Mouse (Mus musculus) G1E (cell line): ENCODE results near the gene Ppil2. TPM values are rescaled to one million over a fixed set of nuclear protein-coding genes. Genes with fewer than 3 reads are reported as not detected.

Experiments used
- ATAC-seq: 2 replicates; pipeline ENCODE4 v1.8.0; 2016; ENCODE audit warnings: mild to moderate bottlenecking; ENCODE audit not compliant: insufficient number of reproducible peaks, poor library complexity, low FRiP score, severe bottlenecking; ENCODE audit errors: extremely low read depth
- DNase-seq: peaks from one replicate; pipeline ENCODE4 v3.0.0; 2012; ENCODE audit warnings: low spot score
- H3K27me3 ChIP-seq: 2 replicates; pipeline ENCODE4 v1.6.1; 2012; ENCODE audit warnings: mild to moderate bottlenecking, low read length, inconsistent platforms; ENCODE audit not compliant: insufficient read depth
- H3K36me3 ChIP-seq: replicated peaks from 2 replicates; pipeline ENCODE3; 2012; ENCODE audit warnings: mild to moderate bottlenecking, inconsistent platforms
- H3K4me1 ChIP-seq: 2 replicates; pipeline ENCODE4 v1.6.1; 2012; ENCODE audit warnings: low read depth, low read length, inconsistent platforms, mixed read lengths; ENCODE audit not compliant: insufficient read depth
- H3K4me3 ChIP-seq: 2 replicates; pipeline ENCODE4 v1.5.1; 2012; ENCODE audit warnings: low read depth, mild to moderate bottlenecking, inconsistent platforms, low read length, moderate library complexity, mixed read lengths
- H3K9me3 ChIP-seq: replicated peaks from 2 replicates; pipeline ENCODE4 v1.6.1; 2012; ENCODE audit warnings: inconsistent platforms
- CTCF ChIP-seq: IDR thresholded peaks from 2 replicates; pipeline ENCODE4 v1.5.1; 2012; ENCODE audit warnings: low read depth, low read length, inconsistent platforms, mixed read lengths
- GATA1 ChIP-seq: IDR thresholded peaks from 2 replicates; pipeline ENCODE4 v1.6.1; 2012; ENCODE audit warnings: borderline replicate concordance, low read length, inconsistent platforms, mixed read lengths
- GATA2 ChIP-seq: IDR thresholded peaks from 2 replicates; pipeline ENCODE4 v1.6.1; 2012; ENCODE audit warnings: low read depth, low read length, inconsistent platforms, borderline replicate concordance
- POLR2AphosphoS5 ChIP-seq: IDR thresholded peaks from 2 replicates; pipeline ENCODE4 v1.6.1; 2012; ENCODE audit warnings: low read depth, low read length, inconsistent platforms; ENCODE audit not compliant: insufficient replicate concordance
- TAL1 ChIP-seq: conservative IDR thresholded peaks from 2 replicates; pipeline ENCODE4 v1.6.1; 2012; ENCODE audit warnings: low read depth, low read length, inconsistent platforms, mixed read lengths
- polyA plus RNA-seq: library from polyadenylated mRNA; stranded (reverse); fragments of >175 nt; gene quantifications from 2 replicates; pipeline ENCODE4 v1.2.3, GENCODE M21; 2012
- total RNA-seq, 2 experiments: library from RNA; stranded (forward) in 1 of 2; stranded (reverse) in 1 of 2; fragments of 200-1000 nt in 1 of 2; fragments of >200 nt in 1 of 2; fragmentation: Nextera tagmentation in 1 of 2; gene quantifications; 2 replicates each; pipeline ENCODE4 v1.2.3; 2014 to 2017

Ppil2 gene
- total RNA-seq (2014; fragmentation: Nextera tagmentation) (111 and 127 TPM in 2 replicates), total RNA-seq (2017) (110 and 122 TPM in 2 replicates), polyA plus RNA-seq (65.1 and 70.4 TPM in 2 replicates)

DNA sequence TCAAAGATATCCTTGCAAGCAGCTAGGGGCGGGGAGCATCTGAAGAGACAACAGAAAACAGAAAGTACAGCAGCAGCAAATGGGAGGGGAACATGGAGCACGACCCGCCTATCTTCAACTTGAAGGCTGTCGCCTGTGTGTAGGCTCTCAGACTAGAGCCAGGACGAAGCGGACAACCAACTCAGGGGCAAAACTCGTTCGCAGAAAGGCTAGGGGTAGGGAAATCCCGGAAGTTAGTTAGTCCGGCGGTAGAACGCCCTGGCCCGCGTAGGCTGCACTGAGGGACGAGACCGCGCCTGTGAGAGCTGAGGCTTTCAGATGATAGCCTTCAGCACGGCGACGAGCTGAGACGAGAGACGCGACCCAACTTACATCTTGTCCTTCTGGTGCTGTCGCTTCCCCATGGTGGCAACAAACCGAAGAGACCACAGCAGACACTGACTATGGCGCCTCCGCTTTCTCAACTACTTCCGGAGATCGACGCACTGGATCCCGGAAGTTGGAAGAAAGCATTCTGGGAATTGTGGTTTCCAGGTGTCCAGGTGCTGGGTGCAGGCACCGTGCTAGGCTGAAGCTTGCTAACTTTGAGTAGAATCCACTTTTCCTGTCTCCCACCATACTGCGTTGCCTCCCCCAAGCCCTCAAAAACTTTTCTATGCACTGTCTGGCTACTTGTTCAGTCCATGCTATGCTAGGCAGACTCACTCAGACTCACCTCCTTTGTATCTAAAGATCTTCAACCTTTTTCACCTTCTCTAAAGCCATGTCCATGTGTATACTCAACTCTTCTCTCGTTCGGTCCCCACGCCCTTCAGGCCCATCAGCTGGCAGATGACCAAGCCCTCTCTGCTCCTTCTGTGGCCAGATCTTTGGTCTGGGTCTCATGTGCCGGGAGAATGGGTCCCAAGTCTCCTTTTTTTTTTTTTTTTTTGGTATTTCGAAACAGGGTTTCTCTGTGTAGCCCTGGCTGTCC, at the start of gene Ppil2:
Ppil2 (minus strand) TSS at position 487 of the 973 bp plus-strand sequence.
- peaks cover 21% of the 10 kb centered on the region for H3K4me1 ChIP-seq
- H3K27me3 ChIP-seq, result no peaks in the 10 kb centered on the region
- peak; percentile 79 for ATAC-seq
- peak within 1 kb of the TSS; percentile 96 for H3K4me3 ChIP-seq
- no peaks in the 10 kb centered on the region for H3K9me3 ChIP-seq
- DNase-seq, result peak; percentile 70
- peaks cover 57% of the 10 kb centered on the region for H3K36me3 ChIP-seq
- TF ChIP-seq POLR2AphosphoS5 (no peak), TAL1 (no peak), CTCF (no peak), GATA2 (no peak), GATA1 (no peak)

DNA sequence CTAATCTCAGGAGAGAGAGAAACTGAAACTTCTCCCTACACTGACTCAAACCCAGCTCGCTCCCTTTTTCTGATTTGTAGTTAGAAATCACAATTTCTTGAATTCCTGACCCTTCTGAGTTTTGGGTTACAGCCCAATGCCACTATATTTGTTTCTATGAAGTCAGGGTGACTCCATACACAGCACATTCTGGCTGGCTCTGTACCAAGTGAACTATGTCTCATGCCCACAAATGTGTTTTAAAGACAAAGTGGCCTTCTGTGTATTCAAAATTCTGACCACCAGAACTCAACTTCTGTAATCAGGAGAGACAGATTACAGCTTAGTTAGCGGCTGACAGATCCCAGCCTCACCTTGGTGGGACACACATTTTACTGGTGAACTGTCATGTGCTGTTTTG, 43.3 kb upstream of the Ppil2 start:
- Histone ChIP-seq H3K36me3 (peaks cover 95% of the 10 kb centered on the region), H3K4me3 (no peak overlapping the region), H3K27me3 (no peaks in the 10 kb centered on the region), H3K9me3 (no peaks in the 10 kb centered on the region), H3K4me1 (peaks cover 21% of the 10 kb centered on the region)
- no peak for ATAC-seq
- no peak for TF ChIP-seq GATA2
- TF ChIP-seq TAL1, result no peak
- TF ChIP-seq CTCF, result no peak
- no peak for TF ChIP-seq POLR2AphosphoS5
- TF ChIP-seq GATA1, result no peak
- no peak for DNase-seq

DNA sequence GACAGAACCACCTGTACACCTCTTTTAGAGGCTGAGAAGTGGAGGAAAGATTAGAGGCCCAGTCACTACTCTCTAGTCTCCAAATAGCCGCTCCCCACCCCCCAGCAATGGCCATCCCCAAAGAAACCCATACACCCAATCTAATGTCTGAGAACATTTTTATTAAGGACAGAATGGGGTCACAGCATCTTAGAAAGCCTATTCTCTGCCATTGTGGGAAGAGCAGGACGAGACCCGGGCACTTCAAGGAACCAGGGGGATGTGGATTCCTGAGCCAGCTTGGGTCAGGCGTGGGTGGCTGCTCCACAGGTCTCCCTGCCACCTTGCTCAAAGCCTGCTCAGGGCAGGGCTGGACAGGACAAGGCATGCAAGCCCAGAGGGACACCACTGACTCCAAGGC, 40.8 kb upstream of the Ppil2 start:
- peaks cover 80% of the 10 kb centered on the region for H3K36me3 ChIP-seq

DNA sequence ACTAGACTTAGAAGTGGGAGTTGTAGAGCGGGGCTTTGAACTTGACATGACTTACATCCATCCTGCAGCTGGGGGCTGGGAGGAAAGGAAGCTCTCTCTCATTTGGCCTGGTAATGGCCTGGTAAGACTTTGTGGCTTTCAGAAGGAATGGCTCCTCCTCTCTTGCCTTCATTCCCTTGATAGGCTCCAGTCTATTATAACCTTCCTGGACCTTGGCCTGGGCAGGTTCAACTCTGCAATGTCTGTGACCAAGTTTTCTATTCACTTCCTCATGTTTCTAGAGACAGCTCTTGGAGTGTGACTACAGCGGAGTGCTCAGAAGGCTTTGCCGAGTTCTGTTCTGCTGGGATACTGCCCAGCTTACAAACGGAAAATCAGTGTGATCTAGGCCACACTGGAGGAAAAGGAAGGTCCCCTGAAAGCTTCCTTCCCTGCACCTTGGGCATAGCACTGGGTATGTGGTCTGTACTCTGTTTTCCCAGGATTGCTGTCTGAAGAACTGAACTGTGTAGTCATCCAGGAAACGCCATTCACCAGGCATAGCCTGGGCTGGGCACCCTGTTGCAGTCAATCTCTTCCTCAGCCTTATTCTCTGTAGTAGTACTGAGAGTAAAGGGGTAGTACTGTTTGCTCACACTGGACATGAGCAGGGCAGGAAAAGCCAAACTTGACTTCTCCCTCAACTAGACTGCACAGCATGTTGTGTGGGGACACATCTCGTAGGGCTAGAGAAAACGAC, 39.6 kb upstream of the Ppil2 start:
- Histone ChIP-seq H3K27me3 (no peaks in the 10 kb centered on the region), H3K4me1 (peaks cover 41% of the 10 kb centered on the region), H3K36me3 (peaks cover 69% of the 10 kb centered on the region), H3K9me3 (no peaks in the 10 kb centered on the region), H3K4me3 (no peak overlapping the region)
- TF ChIP-seq GATA2 (no peak), POLR2AphosphoS5 (no peak; the same call in 1 of the 2 replicates), TAL1 (no peak), GATA1 (no peak), CTCF (no peak)
- no peak for DNase-seq
- ATAC-seq, result no peak

More for the DNA sequence above, 40.8 kb upstream of the Ppil2 start:
- Histone ChIP-seq H3K4me1 (peaks cover 39% of the 10 kb centered on the region), H3K9me3 (no peaks in the 10 kb centered on the region), H3K27me3 (no peaks in the 10 kb centered on the region), H3K4me3 (no peak overlapping the region)
- no peak for ATAC-seq
- no peak for DNase-seq
- TF ChIP-seq TAL1 (no peak), POLR2AphosphoS5 (no peak), GATA2 (no peak), CTCF (no peak)

DNA sequence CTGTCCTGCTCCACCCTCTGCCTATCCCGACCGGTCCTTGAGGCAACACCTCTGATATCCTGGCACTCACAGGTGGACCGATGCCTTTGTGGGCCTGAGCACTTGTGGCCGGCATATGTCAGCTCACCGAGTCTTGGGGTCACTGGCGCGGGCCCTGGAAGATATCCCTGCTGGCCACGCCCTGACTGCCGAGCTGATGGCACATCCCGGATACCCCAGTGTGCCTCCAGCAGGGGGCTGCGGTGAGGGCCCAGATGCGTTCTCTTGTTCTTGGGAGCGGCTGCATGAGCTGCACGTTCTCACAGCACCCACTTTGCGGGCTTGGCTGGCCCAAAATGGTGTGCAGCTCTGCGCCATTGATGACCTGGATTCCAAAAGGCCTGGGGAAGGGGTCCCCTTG, 37.0 kb upstream of the Ppil2 start:
- Histone ChIP-seq H3K4me3 (peak overlapping the region; percentile 76), H3K4me1 (peaks cover 40% of the 10 kb centered on the region), H3K9me3 (no peaks in the 10 kb centered on the region), H3K27me3 (no peaks in the 10 kb centered on the region), H3K36me3 (peaks cover 67% of the 10 kb centered on the region)
- TF ChIP-seq GATA2 (no peak), GATA1 (no peak), POLR2AphosphoS5 (no peak), TAL1 (no peak), CTCF (no peak)
- DNase-seq (peak; percentile 72), ATAC-seq (peak; percentile 63)

DNA sequence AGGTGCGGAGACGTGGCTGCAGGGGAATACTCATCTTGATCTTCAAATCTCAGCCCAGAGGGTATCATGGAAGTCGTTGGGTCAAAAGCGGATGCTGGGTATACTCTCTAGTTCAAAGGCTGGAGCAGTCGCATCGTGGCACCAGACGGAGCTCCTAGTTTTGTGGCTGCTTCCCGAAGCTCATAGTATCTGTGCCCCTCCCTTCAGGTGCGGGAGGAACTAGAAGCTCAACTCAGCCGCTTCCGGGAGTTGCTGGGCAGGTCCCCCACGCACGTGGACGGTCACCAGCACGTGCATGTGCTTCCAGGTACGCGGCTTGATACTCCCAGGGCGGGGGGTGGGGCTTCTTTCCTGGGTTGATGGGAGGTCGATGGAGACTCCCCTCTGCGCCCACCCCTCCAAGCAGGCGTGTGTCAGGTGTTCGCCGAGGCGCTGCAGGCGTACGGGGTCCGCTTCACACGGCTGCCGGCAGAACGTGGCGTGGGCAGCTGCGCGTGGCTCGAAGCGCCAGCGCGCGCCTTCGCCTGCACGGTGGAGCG, 36.4 kb upstream of the Ppil2 start:
- peak overlapping the region; percentile 76 for H3K4me3 ChIP-seq
- TF ChIP-seq GATA1 (no peak), TAL1 (no peak), GATA2 (no peak), POLR2AphosphoS5 (no peak), CTCF (no peak)
- peaks cover 65% of the 10 kb centered on the region for H3K36me3 ChIP-seq
- peaks cover 40% of the 10 kb centered on the region for H3K4me1 ChIP-seq
- DNase-seq, result peak; percentile 67
- H3K27me3 ChIP-seq, result no peaks in the 10 kb centered on the region
- ATAC-seq, result no peak
- H3K9me3 ChIP-seq, result no peaks in the 10 kb centered on the region
